Comparison of ENCODE assay signal across 10 mouse cellular contexts in the genomic region with DNA sequence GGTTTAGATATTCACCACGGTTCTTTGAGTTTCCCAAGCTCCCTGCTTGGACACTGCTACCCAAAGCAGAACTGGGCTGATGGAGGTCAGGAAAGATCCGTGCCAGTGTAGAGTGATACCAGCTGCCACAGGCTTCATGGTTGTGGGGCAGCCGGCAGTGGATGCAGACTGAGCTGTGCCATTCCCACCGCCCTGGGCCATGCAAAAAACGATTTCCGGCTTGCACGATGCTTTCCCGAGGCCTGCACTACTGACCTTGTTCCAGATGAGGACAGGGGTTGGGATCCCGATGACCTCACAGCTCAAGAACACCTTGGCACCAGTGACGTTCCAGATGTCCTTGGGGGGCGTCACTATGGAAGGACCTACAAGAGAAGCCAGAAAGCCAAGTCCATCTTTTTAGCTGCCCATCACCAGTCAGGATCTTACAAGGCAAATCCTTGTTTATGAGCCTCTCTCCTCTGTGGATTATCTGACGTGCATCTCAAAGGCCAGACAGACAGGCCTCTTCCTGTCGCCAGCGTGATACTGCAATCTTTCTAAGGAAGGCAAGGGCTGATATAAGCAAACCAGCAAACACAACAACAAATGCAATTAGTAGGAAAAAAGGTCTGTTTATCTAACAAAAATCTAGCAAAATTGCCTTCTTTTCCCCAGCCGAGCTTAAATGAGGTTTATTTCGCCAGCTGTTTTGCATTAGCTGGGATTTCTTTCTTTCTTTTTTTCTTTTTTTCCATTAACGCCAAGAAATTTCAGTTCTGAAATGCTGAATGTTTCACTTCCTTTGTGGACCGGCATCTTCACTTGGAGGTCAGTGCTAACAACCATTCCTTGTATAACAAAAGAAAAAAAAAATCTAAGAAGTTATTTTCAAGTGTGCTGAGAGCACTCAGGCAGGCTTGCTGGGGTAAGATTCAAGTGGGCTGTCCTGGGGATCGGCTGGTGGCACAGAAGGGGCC. TPM values are rescaled to one million over a fixed set of nuclear protein-coding genes. Genes with fewer than 3 reads are reported as not detected.
DNase-seq lines count a peak whose midpoint lies in the region; ATAC-seq and TF ChIP-seq lines count a peak whose summit lies in the region.
"Had no signal": no experiment of that assay in that cellular context is flagged by ENCODE, and none has a peak within 500 bp of the region (broad histone marks: within the 10 kb centered on the region; RNA-seq: fewer than 3 reads in every experiment).

No protein-coding gene starts in this region.

- TF ChIP-seq CTCF in kidney, adult 2 months (conservative IDR thresholded peaks at IDR 0.05; ENCODE audit: insufficient read depth, insufficient read length, low read depth, low read length): no peak

- no peaks in the 10 kb centered on the region for H3K27me3 ChIP-seq in kidney, adult 2 months (replicated peaks; ENCODE audit: control insufficient read depth, insufficient read depth, low read length)
- H3K27me3 ChIP-seq in embryonic facial prominence, embryonic 12.5 days: no peaks in the 10 kb centered on the region
- no peaks in the 10 kb centered on the region for H3K27me3 ChIP-seq in limb, embryonic 13.5 days

- H3K4me1 ChIP-seq in kidney, adult 2 months (ENCODE audit: control insufficient read depth, insufficient read depth, low read length): peaks cover 45% of the 10 kb centered on the region
- peaks cover 18% of the 10 kb centered on the region for H3K4me1 ChIP-seq in embryonic facial prominence, embryonic 12.5 days
- H3K4me1 ChIP-seq in limb, embryonic 13.5 days: peaks cover 39% of the 10 kb centered on the region

- peak overlapping the region; percentile 83 for H3K27ac ChIP-seq in kidney, adult 2 months (ENCODE audit: insufficient read depth, low read depth, low read length)
- H3K27ac ChIP-seq in embryonic facial prominence, embryonic 12.5 days: peak overlapping the region; percentile 67
- peak overlapping the region; percentile 69; the same call in 1 of the 2 replicates for H3K27ac ChIP-seq in limb, embryonic 13.5 days
- H3K27ac ChIP-seq: neural tube, embryonic 13.5 days had no signal

- no peak for TF ChIP-seq POLR2A in kidney, adult 2 months (IDR thresholded peaks at IDR 0.05; ENCODE audit: low read depth, low read length)

- no peaks in the 10 kb centered on the region for H3K9me3 ChIP-seq in embryonic facial prominence, embryonic 12.5 days
- H3K9me3 ChIP-seq in limb, embryonic 13.5 days: no peaks in the 10 kb centered on the region
- H3K9me3 ChIP-seq: neural tube, embryonic 13.5 days had no signal

- H3K9ac ChIP-seq in embryonic facial prominence, embryonic 12.5 days: no peak overlapping the region
- H3K9ac ChIP-seq in limb, embryonic 13.5 days: 0 out of 2 replicates have a peak overlapping the region, but pooled peaks have one; percentile 39

- ATAC-seq in embryonic facial prominence, embryonic 12.5 days (ENCODE audit: insufficient number of reproducible peaks, insufficient read depth, low FRiP score, low TSS enrichment): no peak
- ATAC-seq in limb, embryonic 13.5 days (ENCODE audit: low FRiP score, low read depth): no peak

- 41% methylated on average over 19 of the region's 19 CpGs for WGBS in kidney, adult 2 months
- 50% methylated on average over 19 of the region's 19 CpGs for WGBS in embryonic facial prominence, embryonic 12.5 days
- 35% methylated on average over 19 of the region's 19 CpGs for WGBS in limb, embryonic 13.5 days

- peak overlapping the region; percentile 49; the same call in 1 of the 2 replicates for H3K4me2 ChIP-seq in embryonic facial prominence, embryonic 12.5 days (replicated peaks)
- H3K4me2 ChIP-seq in limb, embryonic 13.5 days (replicated peaks): no peak overlapping the region; the same call in 1 of the 2 replicates

- H3K4me3 ChIP-seq in kidney, adult 2 months (ENCODE audit: insufficient read depth, low read depth, low read length): no peak overlapping the region
- H3K4me3 ChIP-seq in embryonic facial prominence, embryonic 12.5 days: no peak overlapping the region
- H3K4me3 ChIP-seq in limb, embryonic 13.5 days: no peak overlapping the region

- H3K36me3 ChIP-seq in kidney, adult 2 months (ENCODE audit: control insufficient read depth, insufficient read depth, low read length): 0 out of 2 replicates have a peak, but pooled peaks cover 1% of the 10 kb centered on the region
- H3K36me3 ChIP-seq in embryonic facial prominence, embryonic 12.5 days: peaks cover under 1% of the 10 kb centered on the region; the same call in 1 of the 2 replicates
- peaks cover 2% of the 10 kb centered on the region for H3K36me3 ChIP-seq in limb, embryonic 13.5 days

- DNase-seq in adrenal gland, adult (ENCODE audit: inconsistent age in 2 of 2, low spot score in 1 of 2): peak; percentile 74 to 88
- no peak for DNase-seq in adrenal gland, adult 18-20 months (ENCODE audit: low spot score in 2 of 2)
- DNase-seq in kidney, adult 2 months: peak; percentile 73
- DNase-seq in kidney, adult 11 months: no peak
- DNase-seq in spleen, postnatal 14 days (ENCODE audit: low spot score in 2 of 2): no peak
- no peak for DNase-seq in urinary bladder, adult 2 months (ENCODE audit: low spot score)
- DNase-seq: layer of hippocampus, adult 9-11 months had no signal

RNA-seq across cellular contexts. Expression of a gene that starts 45.6 kb away (rescaled TPM):
- 10 to 100 TPM; 37.2 to 88.7 TPM for total RNA-seq in adrenal gland, adult 18-20 months (2021)
- polyA plus RNA-seq in kidney, adult 2 months (2012; rRNA removed): 15.7 and 32.2 TPM in 2 replicates
- 76.4 and 78.9 TPM in 2 replicates for polyA plus RNA-seq in embryonic facial prominence, embryonic 12.5 days (2016; fragmentation: Nextera tagmentation; extraction: Ambion mirVana)
- polyA plus RNA-seq in limb, embryonic 13.5 days (2015; fragmentation: Nextera tagmentation; extraction: Ambion mirVana): 67.9 and 71.4 TPM in 2 replicates
- 30.9 and 32.3 TPM in 2 replicates for polyA plus RNA-seq in urinary bladder, adult 2 months (2012; rRNA removed)

RNA-seq across cellular contexts. Expression of a gene that starts 45.7 kb away (rescaled TPM):
- total RNA-seq in adrenal gland, adult 18-20 months (2021): 10 to 100 TPM; 22.5 to 25.9 TPM
- 15.1 and 17.7 TPM in 2 replicates for polyA plus RNA-seq in kidney, adult 2 months (2012; rRNA removed)
- 32.7 and 33.8 TPM in 2 replicates for polyA plus RNA-seq in embryonic facial prominence, embryonic 12.5 days (2016; fragmentation: Nextera tagmentation; extraction: Ambion mirVana)
- polyA plus RNA-seq in limb, embryonic 13.5 days (2015; fragmentation: Nextera tagmentation; extraction: Ambion mirVana): 25.8 and 26.7 TPM in 2 replicates
- 13.3 TPM in 2 replicates for polyA plus RNA-seq in urinary bladder, adult 2 months (2012; rRNA removed)

RNA-seq across cellular contexts. Expression of a gene that starts 52.3 kb away (rescaled TPM):
- 100 to 1,000 TPM; 513 to 592 TPM for total RNA-seq in adrenal gland, adult 18-20 months (2021)
- 4,855 and 6,899 TPM in 2 replicates for polyA plus RNA-seq in kidney, adult 2 months (2012; rRNA removed)
- 17.0 and 17.5 TPM in 2 replicates for polyA plus RNA-seq in embryonic facial prominence, embryonic 12.5 days (2016; fragmentation: Nextera tagmentation; extraction: Ambion mirVana)
- polyA plus RNA-seq in limb, embryonic 13.5 days (2015; fragmentation: Nextera tagmentation; extraction: Ambion mirVana): 33.4 and 35.0 TPM in 2 replicates
- polyA plus RNA-seq in urinary bladder, adult 2 months (2012; rRNA removed): 1,512 and 1,720 TPM in 2 replicates

Comparison
In these comparisons a context has a peak if more than half of its experiments do, and no peak if none do; other contexts are left out.
1. DNase-seq: peak in adrenal gland, adult (2 of 2) and kidney, adult 2 months (single experiment); none in adrenal gland, adult 18-20 months (0 of 2), kidney, adult 11 months (single experiment), spleen, postnatal 14 days (0 of 2) and urinary bladder, adult 2 months (single experiment).
2. RNA of a gene that starts 52.3 kb away (polyA plus RNA-seq): 4,855 to 6,899 TPM in kidney, adult 2 months and 1,512 to 1,720 TPM in urinary bladder, adult 2 months; 33.4 to 35.0 TPM in limb, embryonic 13.5 days and 17.0 to 17.5 TPM in embryonic facial prominence, embryonic 12.5 days; every median in the first group is over 10 times any median in the second.
3. Peak in every context shown above with its lines, with median percentiles within 50 percentile points of each other: H3K27ac ChIP-seq.